Mouse (Mus musculus): ENCODE measurements around the gene Kcnt1. TPM values are rescaled to one million over a fixed set of nuclear protein-coding genes. Genes with fewer than 3 reads are reported as not detected.
"Not testable (repeated sequence)": the region's sequence is repeated elsewhere in the genome, so short reads cannot be mapped to it uniquely, and the experiment has no call there.

Gene Kcnt1
- polyA plus RNA-seq (2012; rRNA removed) (0.08 and 0.09 TPM in 2 replicates), polyA plus RNA-seq (2014; fragmentation: Nextera tagmentation; extraction: Ambion mirVana) (not detected in 2 replicates)

GRCm38 (mm10) chr2:25863337-25864131, at the start of gene Kcnt1:
Kcnt1 (plus strand) TSS chr2:25863734.
- 1% methylated on average over 52 of the region's 53 CpGs for WGBS (ENCODE audit: insufficient replicate concordance)
- H3K4me2 ChIP-seq (ENCODE audit: low read depth): peak within 1 kb of the TSS; percentile 50
- ATAC-seq (ENCODE audit: insufficient read depth) (no peak), DNase-seq (ENCODE audit: low read depth in 3 of 3, low spot score in 3 of 3) (no peak)
- TF ChIP-seq EP300 (IDR thresholded peaks at IDR 0.05; ENCODE audit: low read depth) (no peak), CTCF (IDR thresholded peaks at IDR 0.05; ENCODE audit: low read depth) (no peak)
- H3K9me3 ChIP-seq (ENCODE audit: control insufficient read depth, low read length): no peaks in the 10 kb centered on the region
- no peaks in the 10 kb centered on the region for H3K4me1 ChIP-seq (replicated peaks; ENCODE audit: control insufficient read depth in 2 of 2, insufficient read depth in 2 of 2, low read length in 1 of 2)
- no peaks in the 10 kb centered on the region for H3K36me3 ChIP-seq (replicated peaks; ENCODE audit: control insufficient read depth, insufficient read depth, low read depth)
- H3K27me3 ChIP-seq (ENCODE audit: control insufficient read depth, insufficient read depth, low read length): peaks cover 22% of the 10 kb centered on the region
- H3K4me3 ChIP-seq (ENCODE audit: insufficient read depth in 1 of 2, low read depth in 2 of 2, low read length in 2 of 2): peak within 1 kb of the TSS in 1 of 2 experiments; percentile 17; a peak in 2 of 4 replicates
- no peak within 1 kb of the TSS for H3K27ac ChIP-seq
- H3K9ac ChIP-seq (replicated peaks): no peak within 1 kb of the TSS

GRCm38 (mm10) chr2:25815748-25816147, 47.8 kb upstream of the Kcnt1 start, which contains the start of gene Glt6d1:
Glt6d1 (minus strand) TSS chr2:25815848.
- H3K9me3 ChIP-seq (ENCODE audit: control insufficient read depth, low read length); H3K9ac ChIP-seq (replicated peaks): not testable (repeated sequence)

GRCm38 (mm10) chr2:25822806-25823205, 40.7 kb upstream of the Kcnt1 start, which contains the start of gene Lcn9:
Lcn9 (plus strand) TSS chr2:25823153.
- H3K9ac ChIP-seq (replicated peaks): no peak within 1 kb of the TSS
- ATAC-seq (ENCODE audit: insufficient read depth) (no peak), DNase-seq (ENCODE audit: low read depth in 3 of 3, low spot score in 3 of 3) (no peak)
- 74% methylated on average over 1 of the region's 1 CpGs for WGBS (ENCODE audit: insufficient replicate concordance)
- no peak for TF ChIP-seq CTCF (IDR thresholded peaks at IDR 0.05; ENCODE audit: low read depth)
- TF ChIP-seq EP300 (IDR thresholded peaks at IDR 0.05; ENCODE audit: low read depth): no peak
- H3K36me3 ChIP-seq (replicated peaks; ENCODE audit: control insufficient read depth, insufficient read depth, low read depth): no peaks in the 10 kb centered on the region
- no peaks in the 10 kb centered on the region for H3K27me3 ChIP-seq (ENCODE audit: control insufficient read depth, insufficient read depth, low read length)
- no peaks in the 10 kb centered on the region for H3K4me1 ChIP-seq (replicated peaks; ENCODE audit: control insufficient read depth in 2 of 2, insufficient read depth in 2 of 2, low read length in 1 of 2)
- no peak within 1 kb of the TSS for H3K27ac ChIP-seq
- no peak within 1 kb of the TSS for H3K4me3 ChIP-seq (ENCODE audit: insufficient read depth in 1 of 2, low read depth in 2 of 2, low read length in 2 of 2)
- H3K4me2 ChIP-seq (ENCODE audit: low read depth): no peak within 1 kb of the TSS
- no peaks in the 10 kb centered on the region for H3K9me3 ChIP-seq (ENCODE audit: control insufficient read depth, low read length)

More at GRCm38 (mm10) chr2:25815748-25816147, 47.8 kb upstream of the Kcnt1 start, which contains the start of gene Glt6d1:
- H3K27me3 ChIP-seq (ENCODE audit: control insufficient read depth, insufficient read depth, low read length); H3K4me1 ChIP-seq (replicated peaks; ENCODE audit: control insufficient read depth in 2 of 2, insufficient read depth in 2 of 2, low read length in 1 of 2); DNase-seq (ENCODE audit: low read depth in 3 of 3, low spot score in 3 of 3); H3K36me3 ChIP-seq (replicated peaks; ENCODE audit: control insufficient read depth, insufficient read depth, low read depth); ATAC-seq (ENCODE audit: insufficient read depth); H3K4me3 ChIP-seq (ENCODE audit: insufficient read depth in 1 of 2, low read depth in 2 of 2, low read length in 2 of 2); H3K27ac ChIP-seq; H3K4me2 ChIP-seq (ENCODE audit: low read depth): not testable (repeated sequence)
- 35% methylated on average over 1 of the region's 1 CpGs for WGBS (ENCODE audit: insufficient replicate concordance)

GRCm38 (mm10) chr2:25824751-25825150, 38.8 kb upstream of the Kcnt1 start:
- H3K36me3 ChIP-seq (replicated peaks; ENCODE audit: control insufficient read depth, insufficient read depth, low read depth): no peaks in the 10 kb centered on the region
- DNase-seq (ENCODE audit: low read depth in 3 of 3, low spot score in 3 of 3) (no peak), ATAC-seq (ENCODE audit: insufficient read depth) (no peak)
- no peaks in the 10 kb centered on the region for H3K9me3 ChIP-seq (ENCODE audit: control insufficient read depth, low read length)
- H3K9ac ChIP-seq (replicated peaks): no peak overlapping the region
- H3K4me3 ChIP-seq (ENCODE audit: insufficient read depth in 1 of 2, low read depth in 2 of 2, low read length in 2 of 2): no peak overlapping the region
- H3K27me3 ChIP-seq (ENCODE audit: control insufficient read depth, insufficient read depth, low read length): no peaks in the 10 kb centered on the region
- H3K4me1 ChIP-seq (replicated peaks; ENCODE audit: control insufficient read depth in 2 of 2, insufficient read depth in 2 of 2, low read length in 1 of 2): no peaks in the 10 kb centered on the region
- TF ChIP-seq CTCF (IDR thresholded peaks at IDR 0.05; ENCODE audit: low read depth): no peak
- no peak for TF ChIP-seq EP300 (IDR thresholded peaks at IDR 0.05; ENCODE audit: low read depth)
- no peak overlapping the region for H3K4me2 ChIP-seq (ENCODE audit: low read depth)
- 52% methylated on average over 3 of the region's 3 CpGs for WGBS (ENCODE audit: insufficient replicate concordance)
- H3K27ac ChIP-seq: no peak overlapping the region

- WGBS (ENCODE audit: insufficient replicate concordance): 42% methylated on average over 8 of the region's 8 CpGs
- no peaks in the 10 kb centered on the region for H3K9me3 ChIP-seq (ENCODE audit: control insufficient read depth, low read length)
- H3K27me3 ChIP-seq (ENCODE audit: control insufficient read depth, insufficient read depth, low read length): no peaks in the 10 kb centered on the region
- no peak overlapping the region for H3K9ac ChIP-seq (replicated peaks)
- ATAC-seq (ENCODE audit: insufficient read depth): no peak
- no peak overlapping the region for H3K27ac ChIP-seq
- no peak overlapping the region for H3K4me2 ChIP-seq (ENCODE audit: low read depth)
- no peaks in the 10 kb centered on the region for H3K36me3 ChIP-seq (replicated peaks; ENCODE audit: control insufficient read depth, insufficient read depth, low read depth)
- no peak overlapping the region for H3K4me3 ChIP-seq (ENCODE audit: insufficient read depth in 1 of 2, low read depth in 2 of 2, low read length in 2 of 2)
- no peak for DNase-seq (ENCODE audit: low read depth in 3 of 3, low spot score in 3 of 3)
- no peaks in the 10 kb centered on the region for H3K4me1 ChIP-seq (replicated peaks; ENCODE audit: control insufficient read depth in 2 of 2, insufficient read depth in 2 of 2, low read length in 1 of 2)
- no peak for TF ChIP-seq CTCF (IDR thresholded peaks at IDR 0.05; ENCODE audit: low read depth)
- TF ChIP-seq EP300 (IDR thresholded peaks at IDR 0.05; ENCODE audit: low read depth): no peak
Measured at GRCm38 (mm10) chr2:25828344-25828947, 35.1 kb upstream of the Kcnt1 start.
